Mouse (Mus musculus) spleen, adult 12 weeks (tissue): ENCODE results near the gene Shisal2a.

Source experiments
- DNase-seq: peaks from one replicate; pipeline ENCODE4 v3.0.0; 2022; ENCODE audit warnings: low spot score

Shisal2a gene

GRCm38 (mm10) chr4:108337817-108338216, 45.3 kb downstream of the Shisal2a start:
- no peak for DNase-seq

- DNase-seq = no peak
These were observed 46.4 kb downstream of the Shisal2a start for GRCm38 (mm10) chr4:108336765-108337164.

GRCm38 (mm10) chr4:108335413-108335812, 47.7 kb downstream of the Shisal2a start:
- no peak for DNase-seq

GRCm38 (mm10) chr4:108332041-108332440, 51.1 kb downstream of the Shisal2a start:
- DNase-seq = no peak

GRCm38 (mm10) chr4:108329840-108330239, 53.3 kb downstream of the Shisal2a start:
- no peak for DNase-seq

GRCm38 (mm10) chr4:108327730-108328484, 55.2 kb downstream of the Shisal2a start, which contains the start of gene Coa7:
Gene Coa7 (plus strand): TSS chr4:108328140.
- DNase-seq = peak; percentile 98

GRCm38 (mm10) chr4:108327071-108327579, 56.0 kb downstream of the Shisal2a start:
- no peak for DNase-seq

GRCm38 (mm10) chr4:108323588-108323987, 59.6 kb downstream of the Shisal2a start:
- no peak for DNase-seq

- no peak for DNase-seq
These were observed 62.3 kb downstream of the Shisal2a start for GRCm38 (mm10) chr4:108320627-108321380.

GRCm38 (mm10) chr4:108319747-108320146, 63.4 kb downstream of the Shisal2a start:
- DNase-seq = no peak

- DNase-seq = peak; percentile 32
These were observed 64.2 kb downstream of the Shisal2a start for GRCm38 (mm10) chr4:108318649-108319615.
